Mouse (Mus musculus): Measurements from ENCODE around the gene Tal1.
A peak's percentile ranks its signal among the peaks of the same experiment; 100 is the strongest.

Tal1 gene

DNA sequence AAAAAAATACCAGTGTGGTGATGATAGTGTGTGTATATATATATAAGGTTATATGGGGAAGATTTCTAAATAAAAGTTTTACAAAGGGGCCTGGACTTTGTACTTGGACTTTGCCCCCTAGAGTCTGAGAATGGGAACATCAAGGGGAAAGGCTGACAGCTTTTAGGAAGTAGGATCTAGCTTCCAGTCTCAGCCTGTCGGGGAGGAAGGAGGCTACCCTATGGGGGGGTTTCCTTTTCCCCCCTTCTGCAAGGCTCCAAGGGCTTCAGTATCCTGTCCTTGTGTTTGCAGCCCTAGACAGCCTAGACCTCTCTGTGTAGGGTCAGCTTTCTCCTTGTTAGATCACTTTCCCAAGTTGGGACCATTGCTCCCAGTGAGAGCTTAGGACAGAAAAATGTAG lies 15.4 kb downstream of the Tal1 start:
- no peak for DNase-seq (ENCODE audit: low spot score in 2 of 2)

GRCm38 (mm10) chr4:115074789-115075188 lies 18.6 kb downstream of the Tal1 start:
- no peak for DNase-seq (ENCODE audit: low spot score in 2 of 2)

GRCm38 (mm10) chr4:115075204-115075915 lies 19.1 kb downstream of the Tal1 start:
- no peak for DNase-seq (ENCODE audit: low spot score in 2 of 2)

GRCm38 (mm10) chr4:115078892-115079820 lies 22.9 kb downstream of the Tal1 start:
- no peak for DNase-seq (ENCODE audit: low spot score in 2 of 2)

DNA sequence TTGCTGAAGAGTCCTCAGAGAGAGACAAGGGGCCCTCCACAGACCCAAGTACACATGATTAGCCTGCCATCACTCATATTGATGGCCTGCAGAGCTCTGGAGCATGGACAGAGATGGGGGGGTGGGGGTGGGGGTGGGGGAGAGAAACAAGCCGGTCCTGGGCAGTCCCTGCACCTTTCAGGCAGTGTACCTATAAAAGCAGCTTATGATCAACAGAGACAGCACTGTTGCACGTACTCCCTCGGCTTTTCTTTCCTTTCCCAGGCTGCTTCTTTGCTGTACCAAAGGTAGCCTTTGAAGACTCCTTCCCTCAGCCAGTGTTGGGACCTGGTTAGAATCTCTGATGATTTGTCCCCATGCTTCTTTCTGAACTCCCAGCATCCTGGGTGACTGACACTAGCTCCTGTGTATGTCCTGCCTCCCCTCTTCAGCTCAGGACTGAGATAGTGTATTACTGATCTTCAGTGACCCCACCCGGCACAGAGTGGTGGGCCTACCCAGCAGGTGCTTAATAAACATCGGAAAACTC lies 23.7 kb downstream of the Tal1 start:
- DNase-seq (ENCODE audit: low spot score in 2 of 2) = no peak

- no peak for DNase-seq (ENCODE audit: low spot score in 2 of 2)
Observed at GRCm38 (mm10) chr4:115083031-115083430, 26.8 kb downstream of the Tal1 start.

DNA sequence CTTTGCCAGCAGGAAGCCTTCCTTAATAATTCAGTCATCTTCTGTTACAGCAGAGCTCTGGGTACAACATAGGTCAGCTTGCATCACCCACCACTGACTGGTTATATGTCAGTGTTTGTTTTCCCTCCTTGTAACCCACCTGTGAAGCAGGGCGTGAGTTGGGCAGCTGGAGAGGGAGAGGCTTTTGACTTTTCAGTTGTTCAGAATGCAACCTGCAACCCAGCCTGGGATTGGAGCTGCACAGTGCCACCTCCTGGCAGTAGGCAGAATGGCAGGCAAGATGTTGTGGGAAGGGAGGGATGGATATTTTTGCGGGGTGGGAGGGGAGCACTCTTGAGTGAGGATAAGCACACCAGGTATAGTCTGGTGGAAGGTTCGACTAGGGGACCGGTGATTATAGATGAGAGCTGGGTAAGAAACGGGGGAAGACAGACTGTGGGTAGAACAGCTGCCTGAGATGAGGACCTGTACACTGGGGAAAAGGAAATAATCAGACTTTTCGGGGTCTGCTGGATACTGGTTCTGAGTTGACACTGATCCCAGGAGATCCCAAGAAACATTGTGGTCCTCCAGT lies 29.4 kb downstream of the Tal1 start:
- peak; percentile 65 to 87 for DNase-seq (ENCODE audit: low spot score in 2 of 2)

GRCm38 (mm10) chr4:115086257-115086656 lies 30.0 kb downstream of the Tal1 start:
- no peak for DNase-seq (ENCODE audit: low spot score in 2 of 2)

DNA sequence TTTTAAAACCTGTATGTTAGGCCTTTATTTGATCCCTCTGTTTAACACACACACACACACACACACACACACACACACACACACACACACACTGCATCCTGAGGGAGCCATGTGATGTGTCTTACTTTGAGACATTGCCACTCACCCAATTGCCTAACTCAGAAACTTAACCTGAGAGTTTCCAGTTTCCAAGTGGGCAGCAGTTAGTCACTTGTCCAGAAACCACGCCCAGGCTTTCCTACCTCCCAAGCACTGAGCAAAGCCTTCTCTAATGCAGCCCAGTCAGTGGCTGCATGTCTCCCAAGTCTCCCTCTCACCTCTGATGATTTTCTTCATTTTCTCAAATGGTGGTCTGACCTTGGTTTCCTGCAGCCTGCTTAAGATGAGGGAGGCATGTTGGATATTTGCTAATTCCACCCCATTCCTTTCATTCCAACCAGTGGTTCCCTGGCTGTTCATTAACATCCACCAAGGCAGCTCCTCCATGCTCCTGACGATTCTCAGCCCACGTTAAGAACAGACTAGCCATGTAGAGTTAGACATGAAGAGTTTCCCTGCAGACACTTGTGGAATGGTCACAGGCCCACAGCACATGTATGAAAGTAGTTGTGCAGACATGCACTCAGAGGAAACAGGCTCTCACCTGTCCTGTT lies 30.7 kb downstream of the Tal1 start:
- DNase-seq (ENCODE audit: low spot score in 2 of 2) = no peak

DNA sequence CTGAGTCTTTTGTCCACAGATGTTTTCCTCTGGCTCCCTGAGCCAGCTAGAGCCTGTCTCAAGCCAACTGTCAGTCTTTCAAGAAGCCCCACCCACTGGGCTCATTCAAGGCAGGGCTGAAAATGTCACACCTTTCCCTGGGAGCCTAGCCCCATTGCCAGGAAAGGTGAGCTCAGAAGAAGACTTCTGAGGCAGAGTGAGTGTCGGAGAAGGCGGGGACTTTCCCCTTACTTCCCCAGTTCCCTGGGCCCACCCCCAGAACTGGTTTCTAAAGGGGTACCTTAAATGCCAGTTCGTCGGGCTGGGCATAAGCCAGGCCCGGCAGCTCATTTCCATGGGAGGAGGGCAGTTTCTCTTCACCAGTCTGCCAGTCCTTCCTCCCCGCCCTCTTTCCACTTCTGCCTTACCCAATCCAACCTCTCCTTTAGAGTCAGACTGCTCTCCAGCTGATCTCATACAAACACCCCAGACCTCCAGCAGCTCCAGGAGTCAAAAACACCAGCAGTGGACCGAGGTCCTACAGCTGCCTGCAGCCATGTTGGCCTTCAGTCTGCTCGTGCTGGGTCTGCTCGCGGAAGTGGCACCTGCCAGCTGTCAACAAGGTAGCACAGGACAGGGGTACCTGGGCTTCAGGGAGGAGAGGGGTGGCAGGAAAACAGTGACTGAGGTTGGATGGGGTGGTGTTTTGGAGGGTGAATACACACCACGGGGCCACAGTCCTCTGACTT lies 32.5 kb downstream of the Tal1 start, which contains the start of gene Pdzk1ip1:
Pdzk1ip1 (plus strand) TSS at position 98 of the 728 bp plus-strand sequence.
- DNase-seq (ENCODE audit: low spot score in 2 of 2) = peak in 1 of 2 experiments; percentile 55

GRCm38 (mm10) chr4:115090592-115090991 lies 34.4 kb downstream of the Tal1 start:
- peak in 1 of 2 experiments; percentile 66 for DNase-seq (ENCODE audit: low spot score in 2 of 2)

- DNase-seq (ENCODE audit: low spot score in 2 of 2) = peak in 1 of 2 experiments; percentile 55
Observed at GRCm38 (mm10) chr4:115091806-115092205, 35.6 kb downstream of the Tal1 start.

GRCm38 (mm10) chr4:115093331-115093864 lies 37.2 kb downstream of the Tal1 start:
- no peak for DNase-seq (ENCODE audit: low spot score in 2 of 2)

DNA sequence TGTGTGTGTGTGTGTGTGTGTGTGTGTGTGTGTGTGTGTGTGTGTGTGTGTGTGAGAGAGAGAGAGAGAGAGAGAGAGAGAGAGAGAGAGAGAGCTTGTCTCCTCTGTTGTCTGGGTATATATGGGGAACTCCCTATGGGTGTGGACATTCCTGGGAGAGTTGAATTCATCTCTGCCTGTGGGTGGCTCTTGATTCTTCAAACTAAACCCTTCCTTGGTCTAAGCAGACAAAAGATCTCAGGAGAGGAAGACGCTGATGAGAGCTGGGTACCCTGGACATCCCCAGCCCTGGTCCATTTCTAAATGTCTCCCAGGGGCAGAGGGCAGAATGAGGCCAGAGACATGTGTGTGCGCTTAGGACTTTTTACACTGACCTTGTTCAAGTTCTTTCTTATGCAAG lies 37.8 kb downstream of the Tal1 start:
- DNase-seq (ENCODE audit: low spot score in 2 of 2) = no peak

GRCm38 (mm10) chr4:115095671-115096434 lies 39.6 kb downstream of the Tal1 start:
- peak; percentile 88 to 89 for DNase-seq (ENCODE audit: low spot score in 2 of 2)

DNA sequence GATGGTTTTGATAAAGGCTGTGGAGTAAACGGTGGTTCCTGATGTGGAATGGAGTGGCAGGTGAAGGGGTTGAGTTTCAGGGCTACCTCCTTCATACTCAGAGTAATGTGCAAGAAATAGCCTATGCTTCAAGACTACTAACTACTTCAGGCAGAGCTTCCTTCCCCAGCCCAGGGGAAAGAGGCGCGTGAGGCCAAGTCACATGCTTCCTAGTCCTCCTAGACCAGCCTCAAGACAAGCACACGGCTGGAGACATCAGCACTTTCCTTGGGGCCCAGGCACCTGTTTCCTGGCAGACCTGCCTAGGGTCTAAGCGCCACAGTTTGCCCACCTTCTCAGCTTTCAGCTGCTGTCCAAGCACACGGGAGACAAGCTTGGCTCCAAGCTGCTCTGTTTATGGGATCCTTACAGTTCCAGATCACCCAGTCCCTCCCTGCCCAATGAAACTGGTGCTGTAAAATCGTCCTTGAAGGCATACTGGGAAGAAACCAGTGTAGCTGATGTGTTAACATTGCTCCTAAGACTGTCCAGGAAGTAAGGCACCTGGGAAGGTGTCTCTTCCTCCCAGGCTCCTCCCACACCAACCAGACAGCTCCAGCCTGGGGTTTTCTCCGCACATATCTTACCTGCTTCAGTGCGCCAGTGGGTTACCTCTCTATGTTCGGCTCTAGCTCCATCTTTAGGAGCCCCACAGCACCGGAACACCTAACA lies 40.4 kb downstream of the Tal1 start:
- DNase-seq (ENCODE audit: low spot score in 2 of 2) = no peak

GRCm38 (mm10) chr4:115097146-115097496 lies 40.9 kb downstream of the Tal1 start:
- no peak for DNase-seq (ENCODE audit: low spot score in 2 of 2)

DNA sequence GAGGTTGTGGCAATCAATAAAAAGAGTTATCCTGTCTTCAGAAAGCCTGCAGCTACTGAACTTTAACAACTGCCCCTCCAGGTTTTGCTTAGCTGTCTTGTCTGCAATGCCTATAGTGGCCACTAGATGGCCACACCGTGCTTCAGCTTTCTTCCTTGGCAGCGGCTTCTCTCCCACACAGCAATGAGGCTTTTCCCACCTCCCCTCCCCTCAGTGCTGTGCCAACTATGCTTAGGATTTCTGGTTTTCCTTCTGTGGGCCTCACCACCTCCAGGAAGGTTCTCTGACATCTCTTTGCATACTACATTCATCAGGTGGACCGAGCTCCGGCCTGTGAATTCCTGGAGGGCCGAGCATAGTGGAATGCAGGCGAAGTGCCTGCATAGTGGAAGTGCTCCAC lies 45.5 kb downstream of the Tal1 start:
- DNase-seq (ENCODE audit: low spot score in 2 of 2) = peak; percentile 56 to 80

GRCm38 (mm10) chr4:115103510-115103909 lies 47.3 kb downstream of the Tal1 start:
- no peak for DNase-seq (ENCODE audit: low spot score in 2 of 2)
